ENCODE assay signal across 10 mouse cellular contexts in the genomic region with DNA sequence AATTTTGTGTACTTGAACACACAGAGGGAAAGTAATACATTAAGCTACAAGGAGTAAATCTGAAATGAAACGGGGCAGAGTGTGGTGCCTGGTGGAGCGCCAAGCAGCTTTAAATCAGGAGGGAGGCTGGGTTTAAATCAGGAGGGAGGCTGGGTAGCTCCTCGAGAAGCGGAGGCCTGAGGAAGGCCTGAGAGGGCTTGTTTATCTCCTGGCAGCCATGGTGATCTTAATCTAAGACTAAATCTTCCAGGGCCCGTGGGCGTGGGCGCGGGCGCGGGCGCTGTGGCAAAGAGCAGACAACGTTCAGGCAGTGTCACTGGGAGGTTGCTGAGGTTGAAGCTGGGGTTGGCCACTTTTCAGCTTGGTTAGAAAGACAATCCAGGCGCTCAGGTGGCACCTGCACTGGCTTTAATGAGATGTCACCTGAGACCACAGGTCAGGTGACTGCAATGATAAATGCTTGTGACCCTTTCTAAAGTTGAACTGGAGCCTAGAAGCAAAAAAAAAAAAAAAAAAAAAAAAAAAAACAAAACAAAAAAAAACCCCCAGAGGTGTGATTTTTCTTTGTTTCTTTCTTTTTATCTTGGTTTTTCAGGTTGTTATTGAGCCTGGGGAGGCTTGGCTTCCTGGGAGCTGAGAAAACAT. TPM values are rescaled to one million over a fixed set of nuclear protein-coding genes. Genes with fewer than 3 reads are reported as not detected.
DNase-seq lines count a peak whose midpoint lies in the region; ATAC-seq and TF ChIP-seq lines count a peak whose summit lies in the region.
"Had no signal": no experiment of that assay in that cellular context is flagged by ENCODE, and none has a peak within 500 bp of the region (broad histone marks: within the 10 kb centered on the region; RNA-seq: fewer than 3 reads in every experiment).

No protein-coding gene starts in this region.

- ATAC-seq in forebrain, embryonic 14.5 days = no peak
- no peak for ATAC-seq in forebrain, embryonic 15.5 days (replicated peaks)
- ATAC-seq in intestine, embryonic 16.5 days = peak; percentile 55; the same call in 1 of the 2 replicates

- 52% methylated on average over 13 of the region's 13 CpGs for WGBS in forebrain, embryonic 14.5 days
- 55% methylated on average over 13 of the region's 13 CpGs for WGBS in forebrain, embryonic 15.5 days
- WGBS in thymus, adult 2 months = 8% methylated on average over 13 of the region's 13 CpGs
- 44% methylated on average over 13 of the region's 13 CpGs for WGBS in intestine, embryonic 16.5 days

- no peaks in the 10 kb centered on the region for H3K9me3 ChIP-seq in forebrain, embryonic 14.5 days (replicated peaks; ENCODE audit: control insufficient read depth, low read length)
- H3K9me3 ChIP-seq in forebrain, embryonic 15.5 days = no peaks in the 10 kb centered on the region
- H3K9me3 ChIP-seq in intestine, embryonic 16.5 days (ENCODE audit: control insufficient read depth, low read length) = no peaks in the 10 kb centered on the region

- no peak for TF ChIP-seq POLR2A in thymus, adult 2 months (IDR thresholded peaks at IDR 0.05; ENCODE audit: control insufficient read depth, extremely low read depth, insufficient read depth, low read length, poor library complexity)

- intact Hi-C loops in left cerebral cortex, adult 2 months (cut with DNase I) = no loop called here

- H3K27me3 ChIP-seq in forebrain, embryonic 14.5 days (replicated peaks; ENCODE audit: control insufficient read depth, insufficient read depth, low read length) = no peaks in the 10 kb centered on the region
- no peaks in the 10 kb centered on the region for H3K27me3 ChIP-seq in forebrain, embryonic 15.5 days
- H3K27me3 ChIP-seq in thymus, adult 2 months (ENCODE audit: control insufficient read depth, insufficient read depth, low read length) = no peaks in the 10 kb centered on the region
- no peaks in the 10 kb centered on the region for H3K27me3 ChIP-seq in intestine, embryonic 16.5 days (replicated peaks; ENCODE audit: control insufficient read depth, insufficient read depth, low read length)

- no peak overlapping the region for H3K4me2 ChIP-seq in forebrain, embryonic 14.5 days (ENCODE audit: low read length)
- no peak overlapping the region for H3K4me2 ChIP-seq in forebrain, embryonic 15.5 days (replicated peaks)
- no peak overlapping the region for H3K4me2 ChIP-seq in intestine, embryonic 16.5 days (ENCODE audit: low read depth, low read length)

- H3K4me1 ChIP-seq in forebrain, embryonic 14.5 days (ENCODE audit: control insufficient read depth, insufficient read depth, low read length) = peaks cover 18% of the 10 kb centered on the region; the same call in 1 of the 2 replicates
- H3K4me1 ChIP-seq in forebrain, embryonic 15.5 days = peaks cover 20% of the 10 kb centered on the region
- H3K4me1 ChIP-seq in thymus, adult 2 months (replicated peaks; ENCODE audit: control insufficient read depth, insufficient read depth, low read length) = peaks cover 8% of the 10 kb centered on the region
- 0 out of 2 replicates have a peak, but pooled peaks cover 4% of the 10 kb centered on the region for H3K4me1 ChIP-seq in intestine, embryonic 16.5 days (ENCODE audit: control insufficient read depth, insufficient read depth, low read length)

- no peak overlapping the region for H3K4me3 ChIP-seq in forebrain, embryonic 14.5 days (ENCODE audit: low read depth, low read length)
- H3K4me3 ChIP-seq in forebrain, embryonic 15.5 days = no peak overlapping the region
- H3K4me3 ChIP-seq in thymus, adult 2 months (ENCODE audit: control insufficient read depth, insufficient read depth, low read length) = no peak overlapping the region
- H3K4me3 ChIP-seq in intestine, embryonic 16.5 days (ENCODE audit: low read length) = no peak overlapping the region
- no peak overlapping the region for H3K4me3 ChIP-seq in left cerebral cortex, adult 2 months

- 0 out of 2 replicates have a peak overlapping the region, but pooled peaks have one; percentile 21 for H3K27ac ChIP-seq in forebrain, embryonic 14.5 days (ENCODE audit: low read depth, low read length)
- H3K27ac ChIP-seq in forebrain, embryonic 15.5 days (replicated peaks) = no peak overlapping the region
- no peak overlapping the region for H3K27ac ChIP-seq in thymus, adult 2 months (ENCODE audit: control insufficient read depth, insufficient read depth, low read length)
- H3K27ac ChIP-seq in intestine, embryonic 16.5 days (ENCODE audit: low read length) = no peak overlapping the region
- H3K27ac ChIP-seq in left cerebral cortex, adult 2 months = no peak overlapping the region
- H3K27ac ChIP-seq: macrophage had no signal

- H3K9ac ChIP-seq in forebrain, embryonic 14.5 days (ENCODE audit: low read length) = peak overlapping the region; percentile 35; the same call in 1 of the 2 replicates
- H3K9ac ChIP-seq in forebrain, embryonic 15.5 days (replicated peaks) = no peak overlapping the region
- no peak overlapping the region for H3K9ac ChIP-seq in intestine, embryonic 16.5 days (ENCODE audit: low read depth, low read length)

- DNase-seq in forebrain, embryonic 14.5 days (ENCODE audit: low spot score) = no peak
- DNase-seq in thymus, adult 2 months = peak; percentile 25
- no peak for DNase-seq in thymus, postnatal 10 days (ENCODE audit: low spot score in 2 of 2)
- DNase-seq in thymus, postnatal 36 days = peak; percentile 38 to 46
- no peak for DNase-seq in left cerebral cortex, adult 2 months (ENCODE audit: extremely low spot score in 1 of 2, low spot score in 2 of 2)
- DNase-seq in adrenal gland, adult (ENCODE audit: inconsistent age in 2 of 2, low spot score in 1 of 2) = no peak
- DNase-seq: heart, postnatal 14 days had no signal

- no peaks in the 10 kb centered on the region for H3K36me3 ChIP-seq in forebrain, embryonic 14.5 days (ENCODE audit: control insufficient read depth, insufficient read depth, low read length)
- no peaks in the 10 kb centered on the region for H3K36me3 ChIP-seq in forebrain, embryonic 15.5 days
- H3K36me3 ChIP-seq in thymus, adult 2 months (ENCODE audit: control insufficient read depth, insufficient read depth, low read length) = no peaks in the 10 kb centered on the region
- no peaks in the 10 kb centered on the region for H3K36me3 ChIP-seq in intestine, embryonic 16.5 days (ENCODE audit: control insufficient read depth, insufficient read depth, low read length)

- TF ChIP-seq CTCF in thymus, adult 2 months (IDR thresholded peaks at IDR 0.05; ENCODE audit: borderline replicate concordance, control insufficient read depth, extremely low read depth, insufficient read depth, low read length, poor library complexity) = no peak
- no peak for TF ChIP-seq CTCF in left cerebral cortex, adult 2 months (IDR thresholded peaks at IDR 0.05)

RNA-seq across cellular contexts. Expression of gene Paqr8, which starts 22.2 kb away (rescaled TPM):
- polyA plus RNA-seq in forebrain, embryonic 14.5 days (2014; fragmentation: Nextera tagmentation; extraction: Ambion mirVana) = 18.7 and 23.0 TPM in 2 replicates
- 22.5 and 23.1 TPM in 2 replicates for polyA plus RNA-seq in forebrain, embryonic 15.5 days (2015; fragmentation: Nextera tagmentation; extraction: Ambion mirVana)
- polyA plus RNA-seq in thymus, adult 2 months (2012; rRNA removed) = 9.6 and 10.6 TPM in 2 replicates
- 6.1 and 6.2 TPM in 2 replicates for polyA plus RNA-seq in intestine, embryonic 16.5 days (2015; fragmentation: Nextera tagmentation; extraction: Ambion mirVana)
- total RNA-seq in left cerebral cortex, adult 2 months (2021) = 100 to 1,000 TPM; 128 to 135 TPM

RNA-seq across cellular contexts. Expression of gene Efhc1, which starts 38.8 kb away (rescaled TPM):
- 2.6 and 2.7 TPM in 2 replicates for polyA plus RNA-seq in forebrain, embryonic 14.5 days (2014; fragmentation: Nextera tagmentation; extraction: Ambion mirVana)
- polyA plus RNA-seq in forebrain, embryonic 15.5 days (2015; fragmentation: Nextera tagmentation; extraction: Ambion mirVana) = 1.3 and 2.0 TPM in 2 replicates
- 0.55 and 2.6 TPM in 2 replicates for polyA plus RNA-seq in thymus, adult 2 months (2012; rRNA removed)
- polyA plus RNA-seq in intestine, embryonic 16.5 days (2015; fragmentation: Nextera tagmentation; extraction: Ambion mirVana) = 2.1 and 2.4 TPM in 2 replicates
- 1 to 10 TPM; 1.3 to 1.9 TPM for total RNA-seq in left cerebral cortex, adult 2 months (2021)

Comparison
In these comparisons a context has a peak if more than half of its experiments do, and no peak if none do; other contexts are left out.
1. DNase-seq: peak in thymus, adult 2 months (single experiment) and thymus, postnatal 36 days (2 of 2); none in forebrain, embryonic 14.5 days (single experiment), thymus, postnatal 10 days (0 of 2), left cerebral cortex, adult 2 months (0 of 2) and adrenal gland, adult (0 of 2).